Mouse (Mus musculus): ENCODE measurements around the gene Gm10488. TPM values are rescaled to one million over a fixed set of nuclear protein-coding genes. Genes with fewer than 3 reads are reported as not detected.
"Not testable (repeated sequence)": the region's sequence is repeated elsewhere in the genome, so short reads cannot be mapped to it uniquely, and the experiment has no call there.

Gm10488 gene
- total RNA-seq (2022) = not detected

GRCm38 (mm10) chrX:29976014-29976413 is at the start of gene Gm10488:
Gene Gm10488, plus strand, starts transcription at chrX:29976314.
- DNase-seq (ENCODE audit: low spot score in 2 of 2) = not testable (repeated sequence)

Small RNAs within 50 kb of the gene (microRNA-seq; reads per million reads assigned to microRNA genes)
- gene Gm44298 = not detected

Data from gastrocnemius, adult 8-10 months (tissue).